Mouse (Mus musculus): ENCODE measurements around the gene Tspoap1.

- TF ChIP-seq CTCF (conservative IDR thresholded peaks at IDR 0.05; ENCODE audit: insufficient read depth, insufficient read length, low read depth, low read length) (no peak), POLR2A (IDR thresholded peaks at IDR 0.05; ENCODE audit: low read depth, low read length) (no peak)
Measured at GRCm38 (mm10) chr11:87729593-87730185, 30.7 kb upstream of the Tspoap1 start.
